Mouse (Mus musculus) stomach, postnatal 0 days (tissue): ENCODE data around the gene Limd1. TPM values are rescaled to one million over a fixed set of nuclear protein-coding genes. Genes with fewer than 3 reads are reported as not detected.

ENCODE experiments used
- ATAC-seq: fragments of 200-750 bp; cut with Nextera tagmentation; 2 replicates; pipeline ENCODE4 v1.8.0; 2017; ENCODE audit not compliant: low FRiP score, low TSS enrichment
- DNase-seq: peaks from one replicate; pipeline ENCODE4 v3.0.0-alpha.2; 2016; ENCODE audit warnings: low spot score
- H3K27ac ChIP-seq: fragments of 300-500 bp; sonication (generic); replicated peaks from 2 replicates; pipeline ENCODE4 v1.5.1; 2014; ENCODE audit warnings: mild to moderate bottlenecking, control low read depth
- H3K27me3 ChIP-seq: fragments of 300-500 bp; sonication (generic); 2 replicates; pipeline ENCODE4 v1.6.1; 2014; ENCODE audit warnings: low read length; ENCODE audit not compliant: control insufficient read depth, insufficient read depth
- H3K36me3 ChIP-seq: fragments of 300-500 bp; sonication (generic); 2 replicates; pipeline ENCODE4 v1.6.1; 2014; ENCODE audit warnings: low read length, mixed read lengths; ENCODE audit not compliant: control insufficient read depth, insufficient read depth
- H3K4me1 ChIP-seq: fragments of 300-500 bp; sonication (generic); replicated peaks from 2 replicates; pipeline ENCODE4 v1.6.1; 2014; ENCODE audit warnings: antibody characterized with exemption; ENCODE audit not compliant: control insufficient read depth, insufficient read depth
- H3K4me2 ChIP-seq: fragments of 300-500 bp; sonication (generic); replicated peaks from 2 replicates; pipeline ENCODE4 v1.6.1; 2014; ENCODE audit warnings: low read depth, mild to moderate bottlenecking, control low read depth, moderate library complexity
- H3K4me3 ChIP-seq: fragments of 300-500 bp; sonication (generic); 2 replicates; pipeline ENCODE4 v1.5.1; 2014; ENCODE audit warnings: low read depth, low read length, control low read depth
- H3K9ac ChIP-seq: fragments of 300-500 bp; sonication (generic); 2 replicates; pipeline ENCODE4 v1.6.1; 2014; ENCODE audit warnings: mild to moderate bottlenecking, low read length, control low read depth, mixed read lengths
- H3K9me3 ChIP-seq: fragments of 300-500 bp; sonication (generic); 2 replicates; pipeline ENCODE4 v1.6.1; 2016; ENCODE audit warnings: low read length; ENCODE audit not compliant: control insufficient read depth
- CTCF ChIP-seq: IDR thresholded peaks from 2 replicates; pipeline ENCODE4 v1.5.1; 2016; ENCODE audit warnings: antibody characterized with exemption, low read depth, mild to moderate bottlenecking, moderate library complexity
- EP300 ChIP-seq: optimal IDR thresholded peaks from 2 replicates; pipeline ENCODE3; 2016; ENCODE audit warnings: antibody characterized with exemption
- WGBS: fragments of 180-500 bp; shearing (Covaris S2); extraction: QIAGEN DNeasy Blood & Tissue Kit; methylation state at CpG from one replicate; pipeline ENCODE4 v1.1.7; 2014; 5-methylcytosine and 5-hydroxymethylcytosine counted together
- polyA plus RNA-seq: library from polyadenylated mRNA; unstranded; fragments of >200 nt; fragmentation: Nextera tagmentation; extraction: Ambion mirVana; gene quantifications from 2 replicates; pipeline ENCODE4 v1.2.1, GENCODE M21; 2015

The Limd1 gene
- 22.2 and 23.2 TPM in 2 replicates for polyA plus RNA-seq

GRCm38 (mm10) chr9:123478586-123479195 is at the start of gene Limd1:
Gene Limd1, plus strand, starts transcription at chr9:123478706.
- Histone ChIP-seq H3K27me3 (no peaks in the 10 kb centered on the region), H3K4me1 (peaks cover 25% of the 10 kb centered on the region), H3K27ac (peak within 1 kb of the TSS; percentile 92), H3K36me3 (no peaks in the 10 kb centered on the region), H3K9ac (peak within 1 kb of the TSS; percentile 78), H3K4me3 (peak within 1 kb of the TSS; percentile 68), H3K4me2 (peak within 1 kb of the TSS; percentile 92), H3K9me3 (no peaks in the 10 kb centered on the region)
- peak; percentile 93 for ATAC-seq
- WGBS: 0% methylated on average over 35 of the region's 57 CpGs
- peak; percentile 42 for TF ChIP-seq CTCF
- no peak for TF ChIP-seq EP300
- peak; percentile 77 for DNase-seq

GRCm38 (mm10) chr9:123429863-123430262 is 48.6 kb upstream of the Limd1 start:
- Histone ChIP-seq H3K4me3 (no peak overlapping the region), H3K27me3 (no peaks in the 10 kb centered on the region), H3K9ac (no peak overlapping the region), H3K36me3 (peaks cover 5% of the 10 kb centered on the region; the same call in 1 of the 2 replicates), H3K4me2 (no peak overlapping the region), H3K27ac (no peak overlapping the region), H3K4me1 (0 out of 2 replicates have a peak, but pooled peaks cover 2% of the 10 kb centered on the region), H3K9me3 (no peaks in the 10 kb centered on the region)
- WGBS: 89% methylated on average over 4 of the region's 4 CpGs
- DNase-seq (no peak), ATAC-seq (no peak)
- no peak for TF ChIP-seq CTCF
- no peak for TF ChIP-seq EP300

GRCm38 (mm10) chr9:123430973-123431372 is 47.5 kb upstream of the Limd1 start:
- TF ChIP-seq EP300 (no peak), CTCF (no peak)
- ATAC-seq (no peak), DNase-seq (no peak)
- Histone ChIP-seq H3K4me3 (no peak overlapping the region), H3K9ac (no peak overlapping the region), H3K9me3 (no peaks in the 10 kb centered on the region), H3K4me1 (0 out of 2 replicates have a peak, but pooled peaks cover 2% of the 10 kb centered on the region), H3K27ac (no peak overlapping the region), H3K4me2 (no peak overlapping the region), H3K27me3 (no peaks in the 10 kb centered on the region), H3K36me3 (peaks cover 8% of the 10 kb centered on the region; the same call in 1 of the 2 replicates)

- no peak for DNase-seq
- TF ChIP-seq CTCF: no peak
- TF ChIP-seq EP300: no peak
- no peak for ATAC-seq
These were observed 40.3 kb upstream of the Limd1 start for GRCm38 (mm10) chr9:123438223-123438622.

GRCm38 (mm10) chr9:123440230-123441058 is 38.1 kb upstream of the Limd1 start:
- Histone ChIP-seq H3K36me3 (0 out of 2 replicates have a peak, but pooled peaks cover 9% of the 10 kb centered on the region), H3K9me3 (no peaks in the 10 kb centered on the region), H3K4me1 (no peaks in the 10 kb centered on the region), H3K4me2 (no peak overlapping the region), H3K9ac (no peak overlapping the region), H3K27me3 (no peaks in the 10 kb centered on the region), H3K4me3 (no peak overlapping the region), H3K27ac (no peak overlapping the region)
- ATAC-seq (no peak), DNase-seq (no peak)
- peak; percentile 58 for TF ChIP-seq CTCF
- no peak for TF ChIP-seq EP300
- 45% methylated on average over 5 of the region's 5 CpGs for WGBS

More at GRCm38 (mm10) chr9:123438223-123438622, 40.3 kb upstream of the Limd1 start:
- Histone ChIP-seq H3K4me3 (no peak overlapping the region), H3K27me3 (no peaks in the 10 kb centered on the region), H3K36me3 (peaks cover 12% of the 10 kb centered on the region; the same call in 1 of the 2 replicates), H3K4me2 (no peak overlapping the region), H3K9ac (no peak overlapping the region), H3K4me1 (no peaks in the 10 kb centered on the region), H3K27ac (no peak overlapping the region), H3K9me3 (no peaks in the 10 kb centered on the region)
- 69% methylated on average over 2 of the region's 2 CpGs for WGBS
